Mouse (Mus musculus): ENCODE measurements around the gene Snx29.

DNA sequence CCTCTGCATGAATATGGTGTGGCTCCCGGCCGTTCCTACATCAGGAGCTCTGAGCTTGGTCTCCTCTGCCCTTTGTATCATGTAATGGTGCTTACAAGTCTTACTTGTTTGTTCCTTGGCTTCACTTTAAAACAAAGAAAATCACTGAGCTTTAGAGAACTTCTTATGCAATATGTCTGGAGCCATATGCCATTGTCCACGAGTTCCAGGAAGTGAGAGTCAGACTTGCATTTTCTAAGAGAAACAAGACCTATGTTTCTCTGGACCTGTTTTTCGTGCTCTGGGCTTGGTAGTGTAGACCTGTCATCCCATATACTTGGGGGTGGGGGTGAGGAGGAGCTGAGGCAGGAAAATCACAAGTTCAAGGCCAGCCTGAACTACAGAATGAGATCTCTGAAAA, 386.7 kb downstream of the Snx29 start:
- TF ChIP-seq CTCF (IDR thresholded peaks at IDR 0.05; ENCODE audit: insufficient read depth, low read depth, low read length), result no peak
- no peak for TF ChIP-seq POLR2A (IDR thresholded peaks at IDR 0.05; ENCODE audit: insufficient read depth, low read depth, low read length)
